Mouse (Mus musculus) hindbrain, embryonic 10.5 days (tissue): ENCODE data around the gene Rxra. TPM values are rescaled to one million over a fixed set of nuclear protein-coding genes. Genes with fewer than 3 reads are reported as not detected.

Experiments
- DNase-seq: peaks from one replicate; pipeline ENCODE4 v3.0.0-alpha.2; 2017; ENCODE audit warnings: low spot score
- H3K27ac ChIP-seq: fragments of 300-500 bp; sonication (generic); 2 replicates; pipeline ENCODE4 v1.5.1; 2016; ENCODE audit warnings: mild to moderate bottlenecking, moderate library complexity
- H3K27me3 ChIP-seq: fragments of 300-500 bp; sonication (generic); 2 replicates; pipeline ENCODE4 v1.6.1; 2016; ENCODE audit warnings: mild to moderate bottlenecking; ENCODE audit not compliant: poor library complexity, insufficient read depth, severe bottlenecking
- H3K36me3 ChIP-seq: fragments of 300-500 bp; sonication (generic); 2 replicates; pipeline ENCODE4 v1.6.1; 2016; ENCODE audit warnings: mild to moderate bottlenecking, moderate library complexity
- H3K4me1 ChIP-seq: fragments of 300-500 bp; sonication (generic); replicated peaks from 2 replicates; pipeline ENCODE4 v1.6.1; 2016; ENCODE audit warnings: mild to moderate bottlenecking
- H3K4me3 ChIP-seq: fragments of 300-500 bp; sonication (generic); 2 replicates; pipeline ENCODE4 v1.5.1; 2016; ENCODE audit warnings: mild to moderate bottlenecking, moderate library complexity
- H3K9me3 ChIP-seq: fragments of 300-500 bp; sonication (generic); 2 replicates; pipeline ENCODE4 v1.6.1; 2016; ENCODE audit warnings: mild to moderate bottlenecking, moderate library complexity
- WGBS: fragments of 180-500 bp; shearing (Covaris S2); methylation state at CpG from one replicate; pipeline ENCODE4 v1.1.7; 2016; 5-methylcytosine and 5-hydroxymethylcytosine counted together
- polyA plus RNA-seq: library from polyadenylated mRNA; unstranded; fragments of >200 nt; fragmentation: Nextera tagmentation; extraction: Ambion mirVana; gene quantifications from 2 replicates; pipeline ENCODE4 v1.2.1, GENCODE M21; 2016

Gene Rxra
- polyA plus RNA-seq, 1 experiment from 2014 or later: 10.3 TPM

DNA sequence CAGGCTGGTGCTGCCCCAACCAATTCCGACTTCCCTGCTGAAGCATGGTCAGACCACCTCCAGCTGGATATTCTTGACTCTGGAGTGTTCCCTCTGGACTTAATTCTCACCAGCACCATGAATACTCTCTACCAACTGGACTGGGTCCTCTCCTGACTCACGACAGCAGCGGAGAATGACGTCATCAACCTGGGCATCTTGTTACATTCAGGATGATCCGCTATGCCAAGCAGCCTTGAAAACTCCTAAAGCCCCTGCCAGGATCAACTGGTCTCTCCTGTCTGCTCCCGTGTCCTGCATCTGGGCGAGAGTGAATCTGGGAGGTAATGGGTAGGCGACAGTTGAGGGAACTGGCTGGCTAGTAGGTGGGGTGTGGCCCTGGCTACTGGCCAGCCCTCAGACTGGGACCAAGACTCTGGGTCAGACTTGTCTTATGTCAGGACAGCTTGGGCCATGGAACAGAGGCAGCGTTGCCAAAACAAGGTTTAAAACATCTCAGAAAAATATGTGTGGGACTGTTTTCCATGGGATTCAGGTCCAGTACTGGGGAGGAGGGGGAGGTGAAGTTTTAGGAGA, 103.1 kb downstream of the Rxra start:
- Histone ChIP-seq H3K27ac (no peak overlapping the region), H3K9me3 (no peaks in the 10 kb centered on the region), H3K27me3 (no peaks in the 10 kb centered on the region), H3K4me1 (peaks cover 17% of the 10 kb centered on the region), H3K4me3 (no peak overlapping the region), H3K36me3 (no peaks in the 10 kb centered on the region)
- WGBS: 89% methylated on average over 9 of the region's 9 CpGs
- DNase-seq: no peak

DNA sequence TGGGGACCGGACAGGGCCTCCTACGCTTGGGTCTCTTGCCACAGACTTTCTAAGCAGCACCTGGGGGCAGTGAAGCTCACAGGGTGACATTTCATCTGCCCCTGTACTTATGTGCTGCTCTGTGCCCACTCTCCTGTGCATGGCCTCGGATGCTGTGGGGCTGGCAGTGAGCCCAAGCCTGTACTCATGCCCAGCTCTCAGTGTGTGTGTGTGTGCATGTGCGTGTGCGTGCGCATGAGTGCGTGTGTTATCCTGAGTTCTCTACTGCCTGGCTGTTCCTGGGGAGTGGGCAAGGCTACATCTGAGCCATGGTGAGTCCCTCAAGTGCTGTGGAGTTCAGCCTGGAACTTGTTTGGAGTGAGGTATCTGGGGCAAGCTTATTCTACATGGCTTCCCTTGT, 103.9 kb downstream of the Rxra start:
- Histone ChIP-seq H3K27ac (no peak overlapping the region), H3K36me3 (no peaks in the 10 kb centered on the region), H3K27me3 (no peaks in the 10 kb centered on the region), H3K4me3 (no peak overlapping the region), H3K4me1 (peaks cover 10% of the 10 kb centered on the region; the same call in 1 of the 2 replicates), H3K9me3 (no peaks in the 10 kb centered on the region)
- no peak for DNase-seq
- 97% methylated on average over 7 of the region's 7 CpGs for WGBS

DNA sequence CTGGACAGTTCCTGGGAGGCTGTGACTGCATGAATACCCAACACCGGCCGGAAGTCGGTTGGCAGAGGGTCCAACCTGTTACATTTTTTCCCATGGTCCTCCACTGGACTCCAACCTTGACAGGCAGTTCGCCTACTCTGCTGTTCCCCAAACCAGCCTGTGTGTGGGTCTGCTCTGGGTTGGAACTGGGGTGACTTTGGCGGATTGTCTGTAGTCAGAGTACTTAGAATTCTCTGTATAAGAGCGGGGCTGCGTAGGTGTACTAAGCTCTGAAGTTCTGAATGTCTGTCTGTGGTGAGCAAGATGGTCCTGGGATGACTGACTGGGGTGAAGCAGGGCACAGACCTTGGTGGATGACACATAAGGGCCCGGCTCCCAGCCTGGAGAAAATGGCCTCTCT, 109.1 kb downstream of the Rxra start:
- Histone ChIP-seq H3K36me3 (no peaks in the 10 kb centered on the region), H3K9me3 (no peaks in the 10 kb centered on the region), H3K27me3 (no peaks in the 10 kb centered on the region), H3K4me3 (no peak overlapping the region), H3K27ac (no peak overlapping the region), H3K4me1 (peaks cover 3% of the 10 kb centered on the region; the same call in 1 of the 2 replicates)
- 91% methylated on average over 8 of the region's 8 CpGs for WGBS
- no peak for DNase-seq

DNA sequence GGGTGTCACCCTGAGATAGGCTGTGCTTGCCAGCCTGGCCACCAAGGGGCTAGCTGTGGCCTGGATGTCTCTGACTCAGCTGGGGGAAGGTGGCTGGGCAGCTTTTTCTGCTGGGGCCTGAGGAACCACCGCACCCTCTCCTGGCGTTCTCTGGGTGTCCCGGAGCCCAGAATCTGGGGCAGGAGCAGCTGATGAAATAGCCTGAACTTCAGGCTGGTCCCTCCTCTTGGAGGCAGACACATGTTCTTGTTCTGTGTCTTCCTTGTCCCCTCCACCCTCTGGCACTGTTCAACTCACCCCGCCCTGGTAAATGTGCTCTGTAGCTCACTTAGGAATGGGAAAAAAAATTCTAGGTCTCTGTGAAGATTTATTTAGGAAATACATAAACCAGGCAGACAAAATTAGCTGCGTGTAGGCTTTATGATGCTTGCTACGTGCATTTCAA, 109.8 kb downstream of the Rxra start:
- H3K4me3 ChIP-seq: no peak overlapping the region
- no peaks in the 10 kb centered on the region for H3K27me3 ChIP-seq
- no peak for DNase-seq
- peaks cover 3% of the 10 kb centered on the region; the same call in 1 of the 2 replicates for H3K4me1 ChIP-seq
- WGBS: 87% methylated on average over 6 of the region's 6 CpGs
- no peaks in the 10 kb centered on the region for H3K36me3 ChIP-seq
- no peak overlapping the region for H3K27ac ChIP-seq
- H3K9me3 ChIP-seq: no peaks in the 10 kb centered on the region

DNA sequence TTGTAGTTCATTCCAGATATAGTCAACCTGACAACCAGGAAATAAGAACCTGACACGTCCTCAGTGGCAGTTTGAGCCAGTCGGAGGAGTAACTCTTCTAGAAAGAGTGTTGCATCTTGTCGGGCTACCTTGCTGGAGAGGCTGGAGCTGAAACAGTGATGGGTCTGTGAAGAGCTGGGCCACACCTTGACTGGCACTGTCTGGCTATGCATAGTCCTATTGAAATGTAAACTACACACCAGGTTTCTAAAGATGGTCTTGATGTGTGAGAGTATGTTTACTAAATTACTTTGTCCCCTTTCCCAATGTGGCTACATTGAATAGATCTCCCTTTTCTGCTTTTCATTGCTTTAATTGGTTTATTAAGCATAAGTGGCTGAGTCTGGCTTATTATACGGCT, 115.3 kb downstream of the Rxra start:
- 90% methylated on average over 4 of the region's 4 CpGs for WGBS
- H3K27ac ChIP-seq: no peak overlapping the region
- no peak for DNase-seq

DNA sequence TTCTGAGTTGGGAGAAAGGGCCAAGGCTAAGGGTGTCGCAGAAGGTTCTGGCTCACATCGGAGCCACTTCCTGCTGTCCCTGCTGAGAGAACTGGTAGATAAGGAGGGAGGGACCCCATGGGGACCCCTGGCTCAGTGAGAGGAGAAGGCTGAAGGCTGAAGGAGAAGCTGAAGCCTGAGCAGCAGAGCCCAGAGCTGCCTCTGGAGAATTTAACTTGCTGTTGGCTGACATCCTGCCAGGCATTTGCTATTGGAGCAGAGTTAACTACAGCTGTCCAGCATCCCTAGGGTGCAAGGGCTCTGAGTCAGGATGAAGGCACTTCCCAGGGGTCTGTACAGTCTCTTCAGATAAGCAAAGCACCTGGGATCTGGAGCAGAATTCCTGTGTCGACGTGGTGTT, 122.8 kb downstream of the Rxra start:
- Histone ChIP-seq H3K9me3 (no peaks in the 10 kb centered on the region), H3K4me1 (peaks cover 8% of the 10 kb centered on the region), H3K27ac (no peak overlapping the region), H3K4me3 (no peak overlapping the region), H3K27me3 (no peaks in the 10 kb centered on the region), H3K36me3 (no peaks in the 10 kb centered on the region)
- 76% methylated on average over 4 of the region's 4 CpGs for WGBS
- DNase-seq: no peak

More for the DNA sequence above, 115.3 kb downstream of the Rxra start:
- Histone ChIP-seq H3K36me3 (no peaks in the 10 kb centered on the region), H3K4me3 (no peak overlapping the region), H3K4me1 (no peaks in the 10 kb centered on the region), H3K9me3 (no peaks in the 10 kb centered on the region), H3K27me3 (no peaks in the 10 kb centered on the region)

DNA sequence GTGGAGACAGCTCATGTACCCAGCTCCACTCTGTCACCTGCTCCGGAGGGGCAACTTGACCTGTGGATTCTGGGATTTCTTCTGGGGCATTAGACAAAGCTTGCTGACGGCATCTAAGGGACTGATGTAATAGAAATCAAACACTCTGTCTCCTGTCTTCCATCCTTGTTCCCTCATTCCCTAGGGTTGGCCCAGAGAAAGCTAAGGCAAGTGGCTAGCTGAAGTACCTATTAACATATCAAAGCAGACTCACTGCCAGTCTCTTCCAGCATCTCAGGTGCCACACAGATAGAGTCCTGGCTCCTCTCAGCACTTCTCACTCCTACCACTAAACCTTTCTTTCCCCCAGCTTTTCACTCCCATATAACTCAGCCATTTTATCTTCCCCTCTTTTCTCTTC, 124.8 kb downstream of the Rxra start:
- Histone ChIP-seq H3K36me3 (no peaks in the 10 kb centered on the region), H3K27ac (no peak overlapping the region), H3K27me3 (no peaks in the 10 kb centered on the region), H3K9me3 (no peaks in the 10 kb centered on the region), H3K4me3 (no peak overlapping the region), H3K4me1 (peaks cover 8% of the 10 kb centered on the region)
- 76% methylated on average over 2 of the region's 2 CpGs for WGBS
- no peak for DNase-seq

DNA sequence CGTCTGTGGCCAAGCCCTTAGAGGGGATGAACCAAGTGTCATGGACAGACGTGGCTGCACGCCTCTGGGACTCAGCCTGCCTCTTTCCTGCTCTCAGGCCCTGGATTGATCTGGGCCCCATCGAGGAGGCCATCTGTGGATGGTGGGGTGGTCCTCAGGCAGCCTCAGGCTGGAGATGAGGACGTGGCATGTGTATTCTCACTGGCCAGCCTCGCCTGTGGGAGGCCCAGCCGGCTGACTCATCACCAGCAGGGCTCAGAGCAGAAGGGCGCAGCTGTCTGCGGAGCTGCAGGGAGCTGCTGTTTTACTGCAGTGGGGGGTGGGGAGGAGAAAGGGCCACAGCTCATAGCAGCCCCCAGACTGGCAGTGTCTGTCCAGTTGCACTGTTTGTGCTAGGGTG, 126.3 kb downstream of the Rxra start:
- WGBS: 41% methylated on average over 9 of the region's 9 CpGs
- H3K27ac ChIP-seq: peak overlapping the region; percentile 71

DNA sequence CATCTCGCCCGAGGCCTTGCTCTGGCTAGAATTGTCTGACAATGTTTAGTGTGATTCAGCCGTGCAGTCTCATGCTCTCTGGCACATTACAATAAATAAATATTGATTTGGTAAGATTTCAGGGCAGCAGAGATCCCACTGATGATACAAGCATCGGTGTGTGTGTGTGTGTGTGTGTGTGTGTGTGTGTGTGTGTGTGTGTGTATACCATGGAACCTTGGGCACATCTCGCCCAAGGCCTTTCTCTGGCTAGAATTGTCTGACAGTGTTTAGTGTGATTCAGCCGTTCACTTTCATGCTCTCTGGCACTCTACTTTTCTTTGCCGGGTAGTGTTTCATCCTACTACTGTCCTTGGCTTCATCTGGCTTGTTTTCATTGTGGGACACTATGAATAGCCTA, 130.5 kb downstream of the Rxra start:
- Histone ChIP-seq H3K9me3 (no peaks in the 10 kb centered on the region), H3K4me1 (peaks cover 8% of the 10 kb centered on the region), H3K27ac (no peak overlapping the region), H3K36me3 (no peaks in the 10 kb centered on the region), H3K4me3 (no peak overlapping the region), H3K27me3 (no peaks in the 10 kb centered on the region)
- WGBS: 90% methylated on average over 7 of the region's 7 CpGs
- DNase-seq: no peak

More for the DNA sequence above, 126.3 kb downstream of the Rxra start:
- Histone ChIP-seq H3K9me3 (no peaks in the 10 kb centered on the region), H3K4me3 (no peak overlapping the region), H3K36me3 (no peaks in the 10 kb centered on the region), H3K27me3 (no peaks in the 10 kb centered on the region), H3K4me1 (peaks cover 8% of the 10 kb centered on the region)
- peak; percentile 34 for DNase-seq

DNA sequence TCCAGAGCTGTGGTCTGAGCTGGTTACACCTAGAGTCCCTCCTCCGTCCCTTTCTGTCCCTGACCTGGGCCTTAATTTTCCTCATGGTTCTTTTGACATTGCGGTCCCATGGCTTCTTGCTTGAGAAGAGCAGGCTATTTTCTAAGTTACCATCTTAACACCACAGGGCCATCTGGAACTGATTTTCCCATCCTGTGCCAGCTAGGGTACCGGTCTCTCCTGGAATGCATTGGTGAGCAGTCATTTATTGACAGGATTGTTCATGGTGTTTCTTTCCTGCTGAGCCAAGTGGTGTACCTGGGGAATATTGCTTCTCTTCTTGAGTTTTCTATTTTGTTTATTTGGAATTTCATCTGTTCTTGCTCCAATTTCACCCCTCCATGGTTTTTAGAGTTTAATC, 131.4 kb downstream of the Rxra start:
- no peaks in the 10 kb centered on the region for H3K36me3 ChIP-seq
- no peak for DNase-seq
- WGBS: 74% methylated on average over 3 of the region's 3 CpGs

DNA sequence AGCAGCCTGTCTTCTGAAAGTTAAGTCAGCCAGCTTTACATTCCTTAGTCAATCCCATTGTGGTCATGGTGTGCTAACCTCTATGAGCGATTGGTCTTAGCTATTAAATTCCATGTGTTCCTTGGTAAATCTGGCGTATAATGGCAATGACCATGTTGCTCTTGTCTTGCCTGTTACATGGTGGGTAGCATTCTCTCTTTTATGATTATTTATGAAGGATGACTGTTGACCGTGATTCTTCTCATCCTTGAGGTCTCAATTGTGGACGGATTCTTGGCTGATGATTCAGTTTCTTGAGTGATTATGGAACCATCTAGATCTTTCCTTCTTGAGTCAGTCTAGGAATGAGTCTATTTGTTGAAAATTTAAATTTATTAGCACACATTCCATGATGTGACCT, 133.7 kb downstream of the Rxra start:
- H3K27ac ChIP-seq: no peak overlapping the region
- H3K4me1 ChIP-seq: peaks cover 8% of the 10 kb centered on the region
- H3K4me3 ChIP-seq: no peak overlapping the region
- 93% methylated on average over 4 of the region's 4 CpGs for WGBS
- H3K36me3 ChIP-seq: no peaks in the 10 kb centered on the region
- H3K9me3 ChIP-seq: no peaks in the 10 kb centered on the region
- no peak for DNase-seq
- no peaks in the 10 kb centered on the region for H3K27me3 ChIP-seq

More for the DNA sequence above, 131.4 kb downstream of the Rxra start:
- H3K27me3 ChIP-seq: no peaks in the 10 kb centered on the region
- peaks cover 2% of the 10 kb centered on the region for H3K4me1 ChIP-seq
- no peak overlapping the region for H3K27ac ChIP-seq
- no peak overlapping the region for H3K4me3 ChIP-seq
- no peaks in the 10 kb centered on the region for H3K9me3 ChIP-seq
